Mouse (Mus musculus) granulocyte monocyte progenitor cell, adult 5-6 weeks (primary cell): Measurements from ENCODE around the gene Trib2. TPM values are rescaled to one million over a fixed set of nuclear protein-coding genes. Genes with fewer than 3 reads are reported as not detected.

Experiments used
- ATAC-seq: replicated peaks from 2 replicates; pipeline ENCODE4 v1.8.0; 2016; ENCODE audit warnings: mild to moderate bottlenecking, moderate TSS enrichment, inconsistent platforms; ENCODE audit not compliant: poor library complexity, severe bottlenecking
- total RNA-seq, 2 experiments: library from RNA; stranded (forward) in 1 of 2; stranded (reverse) in 1 of 2; fragments of 200-712, 200-1000 nt in 1 of 2; fragments of >200 nt in 1 of 2; fragmentation: Nextera tagmentation in 1 of 2; gene quantifications; 2 replicates each; pipeline ENCODE4 v1.2.3; 2014 to 2017

The Trib2 gene
- total RNA-seq, 2 experiments from 2014 or later, result 0.05 to 1.5 TPM

DNA sequence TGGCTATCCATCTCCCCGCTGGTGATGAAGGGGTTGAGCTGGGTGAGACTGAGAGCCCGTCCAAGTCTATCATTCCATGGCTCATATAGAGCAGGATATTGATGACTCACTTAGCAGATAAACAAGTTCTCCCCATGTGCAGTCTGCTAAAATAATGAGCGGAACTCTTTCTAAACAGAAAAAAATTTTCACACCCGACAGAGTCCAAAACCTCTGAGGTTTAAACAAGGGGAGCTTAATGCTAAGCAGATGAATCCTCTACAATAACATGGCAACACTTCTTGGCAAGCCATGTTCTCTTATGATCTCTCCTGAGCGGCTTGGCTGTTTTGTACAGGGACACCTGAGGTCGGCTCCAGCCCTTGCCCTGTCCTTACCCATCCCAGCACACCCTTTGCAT lies 45.0 kb downstream of the Trib2 start:
- ATAC-seq, result no peak

DNA sequence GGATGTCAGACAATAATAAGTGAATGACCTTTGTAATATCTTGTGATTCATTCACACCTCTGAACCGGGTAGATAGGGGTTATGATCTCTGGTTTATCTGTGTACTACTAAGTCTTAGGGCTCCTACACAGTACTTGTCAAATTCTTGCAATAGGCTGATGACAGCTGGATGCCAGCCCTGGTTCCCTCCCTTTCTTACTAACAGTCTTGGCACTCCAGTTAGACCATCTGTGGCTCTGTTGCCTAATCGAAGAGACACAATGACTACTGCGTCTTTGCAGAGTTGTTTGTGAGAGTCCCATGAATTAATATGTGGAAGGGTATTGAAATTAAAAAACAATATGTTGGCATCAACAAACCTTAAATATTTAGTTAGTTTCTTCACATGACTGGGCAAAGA lies 48.2 kb downstream of the Trib2 start:
- ATAC-seq, result no peak

- ATAC-seq, result no peak
These were observed 50.7 kb downstream of the Trib2 start for GRCm38 (mm10) chr12:15765996-15766395.

DNA sequence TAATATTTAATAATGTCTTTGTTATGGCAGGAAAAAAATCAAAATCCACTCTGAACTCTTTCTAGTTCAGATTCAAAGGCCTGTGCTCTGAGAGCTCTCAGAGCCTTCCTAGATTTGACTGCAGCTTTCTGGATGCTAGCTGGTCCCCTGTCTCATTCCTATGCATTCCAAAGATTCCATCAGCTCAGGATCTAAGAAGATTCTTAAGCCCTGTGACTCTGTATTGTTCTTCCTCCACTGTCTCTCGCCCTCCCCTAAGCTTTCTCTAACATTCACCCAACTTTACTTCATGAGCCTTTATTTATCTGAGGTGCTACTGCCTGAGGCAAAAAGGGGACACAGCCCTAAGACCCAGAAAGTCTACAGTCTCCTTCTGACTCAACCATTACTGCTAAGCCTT lies 51.5 kb downstream of the Trib2 start:
- ATAC-seq, result no peak

DNA sequence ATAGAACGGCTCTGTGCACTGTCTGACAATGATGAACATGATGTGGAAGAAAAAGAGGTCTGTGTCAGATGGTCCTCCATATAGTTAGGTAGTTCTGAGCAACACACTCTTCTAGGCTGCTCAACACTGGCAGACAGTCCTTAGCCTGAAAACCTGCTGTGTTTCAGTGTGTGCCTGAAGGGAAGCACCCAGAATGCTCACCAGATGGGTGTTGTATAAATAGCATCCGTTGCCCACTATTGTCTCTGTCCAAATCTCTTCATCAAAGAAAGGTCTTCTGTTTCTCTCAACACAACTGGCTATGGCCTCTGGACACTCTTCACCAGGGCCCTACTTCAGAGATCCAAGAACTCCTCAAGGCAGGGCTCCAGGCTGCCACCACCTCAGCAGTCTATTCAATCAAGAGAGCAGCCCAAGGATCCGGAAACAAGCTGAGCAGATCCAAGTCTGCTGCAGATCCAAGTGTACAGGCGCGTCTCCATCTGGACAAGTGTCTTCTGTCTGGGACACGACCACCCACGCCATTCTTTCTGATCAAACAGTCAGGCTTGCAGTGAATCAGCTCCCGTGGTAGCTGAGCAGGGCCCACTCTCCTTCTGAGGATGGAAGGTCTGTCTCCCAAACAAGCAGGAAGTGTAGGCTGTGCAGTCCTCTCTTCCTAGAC lies 55.1 kb downstream of the Trib2 start:
- ATAC-seq, result no peak

DNA sequence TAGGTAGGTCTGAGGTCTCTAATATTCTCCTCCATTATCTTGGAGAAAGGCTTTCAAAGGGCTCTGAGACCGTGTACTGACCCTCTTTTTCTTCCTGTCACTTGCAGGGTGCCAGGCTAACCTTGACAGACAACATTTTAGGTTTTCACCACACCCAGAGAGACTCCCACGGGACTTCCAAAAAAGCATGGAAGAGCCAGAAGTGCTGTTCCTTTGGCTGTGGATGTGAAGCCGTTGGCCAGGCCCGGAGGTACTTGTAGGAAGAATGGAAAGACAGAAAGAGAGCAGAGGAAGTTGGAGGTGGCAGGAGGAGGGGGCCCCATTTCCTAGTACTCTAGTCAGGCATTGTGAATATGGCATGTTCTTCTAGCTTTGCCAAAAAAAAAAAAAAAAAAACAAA lies 56.0 kb downstream of the Trib2 start:
- no peak for ATAC-seq

- no peak for ATAC-seq
These were observed 57.9 kb downstream of the Trib2 start for GRCm38 (mm10) chr12:15758866-15759265.

- no peak for ATAC-seq
These were observed 59.4 kb downstream of the Trib2 start for GRCm38 (mm10) chr12:15757351-15757750.

DNA sequence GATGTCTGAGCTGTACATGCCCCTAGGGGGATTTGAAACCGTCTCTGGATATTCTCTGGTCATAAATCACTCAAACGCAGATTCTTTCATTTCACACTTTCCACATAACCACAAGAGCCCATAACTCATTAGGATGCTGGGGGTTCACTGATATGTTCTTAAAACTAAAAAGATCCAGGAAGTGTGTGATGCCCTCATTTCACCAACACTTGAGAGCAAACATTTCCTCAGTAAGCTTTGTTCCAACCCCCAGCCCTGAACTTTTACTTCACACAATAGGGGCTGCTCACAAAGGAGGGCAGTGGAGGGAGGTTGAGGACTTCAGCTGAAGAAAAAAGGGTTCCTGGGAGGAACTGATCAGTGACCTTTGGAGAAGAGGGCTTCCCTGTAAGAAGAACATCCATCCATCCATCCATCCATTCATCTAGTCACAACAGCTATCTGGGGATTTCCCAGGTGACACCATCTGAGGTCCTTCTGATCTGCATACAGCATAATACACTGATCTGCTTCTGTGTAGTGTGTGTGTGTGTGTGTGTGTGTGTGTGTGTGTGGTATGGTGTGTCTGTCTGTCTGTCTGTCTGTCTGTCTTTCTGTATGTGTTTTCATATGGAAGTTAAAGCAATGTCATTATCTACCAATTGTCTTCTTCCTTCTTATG lies 61.6 kb downstream of the Trib2 start:
- no peak for ATAC-seq

DNA sequence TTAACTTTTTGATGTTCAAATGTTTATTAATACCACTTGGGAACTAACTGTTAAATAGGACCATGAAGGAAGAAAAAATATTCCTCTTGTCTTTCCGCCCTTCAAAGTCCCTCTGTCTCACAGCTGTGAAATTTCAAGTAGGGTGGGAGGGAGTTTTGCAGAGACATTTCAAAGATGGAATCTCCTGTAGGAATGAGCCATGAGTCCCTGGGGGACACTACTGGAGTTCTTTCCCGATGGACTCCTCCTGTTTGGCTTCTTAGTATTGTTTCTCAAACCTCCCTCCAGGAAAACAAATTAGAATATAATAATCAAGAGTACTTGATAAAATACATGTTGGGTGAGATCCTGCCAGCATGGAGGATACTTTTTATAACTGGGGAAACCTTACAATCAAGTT lies 62.1 kb downstream of the Trib2 start:
- ATAC-seq, result no peak

DNA sequence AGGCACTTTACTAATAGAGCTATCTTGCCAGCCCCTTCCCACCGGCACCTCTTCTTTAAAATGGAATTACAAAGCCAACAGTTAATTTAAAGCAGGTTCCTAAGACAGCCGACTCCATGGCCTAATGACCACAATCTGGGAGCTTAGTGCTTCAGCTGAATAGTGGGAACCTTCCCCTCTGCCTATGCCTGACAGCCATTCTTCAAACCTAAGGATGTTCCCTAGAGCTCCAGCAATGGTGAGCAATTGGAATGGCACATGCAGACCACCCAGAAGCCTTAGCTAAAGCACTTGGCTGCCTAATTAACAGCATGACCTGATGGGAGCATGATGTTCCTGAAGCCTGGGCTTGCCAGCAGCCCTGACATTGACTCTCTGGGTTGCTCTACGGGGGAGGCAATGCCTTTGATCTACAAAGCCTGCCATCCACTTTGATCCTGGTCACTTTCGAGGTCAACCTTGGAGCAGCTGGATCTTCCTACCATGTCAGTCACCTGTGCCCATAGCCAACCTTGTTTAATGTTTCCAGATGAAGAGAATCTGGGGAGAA lies 67.0 kb downstream of the Trib2 start:
- no peak for ATAC-seq

- no peak for ATAC-seq
These were observed 71.0 kb downstream of the Trib2 start for GRCm38 (mm10) chr12:15745752-15746151.
